Mouse (Mus musculus) T-helper 17 cell (primary cell): Measurements from ENCODE around the gene Pax4.

Source experiments
- in situ Hi-C, 2 experiments: fragments of 300-600 bp; cut with MboI, MseI; formaldehyde crosslinking; loops; 1 replicate in 1 of 2; 2 replicates in 1 of 2; pipeline ENCODE4 v1.15.1; 2025; ENCODE audit warnings: high pct_unique_total_duplicates in 2 of 2

The Pax4 gene

GRCm38 (mm10) chr6:28449253-28449652 lies at the start of gene Pax4:
TSS of gene Pax4 (minus strand) at chr6:28449353.
- in situ Hi-C loops: loop anchor here in 1 of 2 experiments (10.0 kb wide), 1 partner anchor 1826 kb away; no protein-coding TSS in a partner anchor

- in situ Hi-C loops: no loop called here
These were observed 48.7 kb upstream of the Pax4 start for GRCm38 (mm10) chr6:28497837-28498236.

- in situ Hi-C loops: no loop called here
These were observed 42.0 kb upstream of the Pax4 start for GRCm38 (mm10) chr6:28491198-28491597.

GRCm38 (mm10) chr6:28490612-28491011 lies 41.5 kb upstream of the Pax4 start:
- in situ Hi-C loops: no loop called here

- in situ Hi-C loops: no loop called here
These were observed 39.2 kb upstream of the Pax4 start for GRCm38 (mm10) chr6:28488204-28488851.

- in situ Hi-C loops: no loop called here
These were observed 37.8 kb upstream of the Pax4 start for GRCm38 (mm10) chr6:28486905-28487304.

- in situ Hi-C loops: no loop called here
These were observed 37.3 kb upstream of the Pax4 start for GRCm38 (mm10) chr6:28486471-28486870.

GRCm38 (mm10) chr6:28486008-28486407 lies 36.9 kb upstream of the Pax4 start:
- in situ Hi-C loops: no loop called here

GRCm38 (mm10) chr6:28482711-28483315 lies 33.7 kb upstream of the Pax4 start:
- in situ Hi-C loops: loop anchor here in 1 of 2 experiments (5.0 kb wide), 1 partner anchor 61 kb away; the partner anchor contains the start of gene Arf5

GRCm38 (mm10) chr6:28480752-28481492 lies 31.8 kb upstream of the Pax4 start:
- in situ Hi-C loops: loop anchor here in 1 of 2 experiments (5.0 kb wide), 1 partner anchor 59 kb away; the partner anchor contains the start of gene Arf5

- in situ Hi-C loops: loop anchor here in 1 of 2 experiments (5.0 kb wide), 1 partner anchor 58 kb away; the partner anchor contains the start of gene Arf5
These were observed 31.0 kb upstream of the Pax4 start for GRCm38 (mm10) chr6:28479865-28480751.

GRCm38 (mm10) chr6:28474839-28475238 lies 25.7 kb upstream of the Pax4 start, which contains the start of gene Snd1:
TSS of gene Snd1 (plus strand) at chr6:28475139.
- in situ Hi-C loops: no loop called here

- in situ Hi-C loops: no loop called here
These were observed 25.1 kb upstream of the Pax4 start for GRCm38 (mm10) chr6:28474211-28474610.

- in situ Hi-C loops: no loop called here
These were observed 22.3 kb upstream of the Pax4 start for GRCm38 (mm10) chr6:28471284-28472035.

- in situ Hi-C loops: no loop called here
These were observed 21.5 kb upstream of the Pax4 start for GRCm38 (mm10) chr6:28470621-28471020.

GRCm38 (mm10) chr6:28470017-28470602 lies 21.0 kb upstream of the Pax4 start:
- in situ Hi-C loops: no loop called here

- in situ Hi-C loops: no loop called here
These were observed 15.5 kb upstream of the Pax4 start for GRCm38 (mm10) chr6:28464630-28465029.

GRCm38 (mm10) chr6:28460534-28460933 lies 11.4 kb upstream of the Pax4 start:
- in situ Hi-C loops: no loop called here

- in situ Hi-C loops: no loop called here
These were observed 10.1 kb upstream of the Pax4 start for GRCm38 (mm10) chr6:28459221-28459668.

- in situ Hi-C loops: no loop called here
These were observed 1.8 kb upstream of the Pax4 start for GRCm38 (mm10) chr6:28450977-28451376.
